Mouse (Mus musculus): ENCODE results near the gene Gm45261. TPM values are rescaled to one million over a fixed set of nuclear protein-coding genes. Genes with fewer than 3 reads are reported as not detected.

Gene Gm45261
- not detected in 2 replicates for polyA plus RNA-seq (2016; fragmentation: Nextera tagmentation; extraction: Ambion mirVana)

- Histone ChIP-seq H3K27ac (replicated peaks) (no peak within 1 kb of the TSS), H3K9me3 (no peaks in the 10 kb centered on the region), H3K4me2 (replicated peaks) (no peak within 1 kb of the TSS), H3K36me3 (no peaks in the 10 kb centered on the region), H3K4me1 (no peaks in the 10 kb centered on the region), H3K4me3 (no peak within 1 kb of the TSS), H3K9ac (replicated peaks) (no peak within 1 kb of the TSS), H3K27me3 (no peaks in the 10 kb centered on the region)
- 88% methylated on average over 6 of the region's 6 CpGs for WGBS
- ATAC-seq (ENCODE audit: low FRiP score, low read depth), result no peak
These were observed at the start of gene Gm45261 for GRCm38 (mm10) chr1:80461348-80461747. Gm45261 (minus strand) TSS chr1:80461448.

DNA sequence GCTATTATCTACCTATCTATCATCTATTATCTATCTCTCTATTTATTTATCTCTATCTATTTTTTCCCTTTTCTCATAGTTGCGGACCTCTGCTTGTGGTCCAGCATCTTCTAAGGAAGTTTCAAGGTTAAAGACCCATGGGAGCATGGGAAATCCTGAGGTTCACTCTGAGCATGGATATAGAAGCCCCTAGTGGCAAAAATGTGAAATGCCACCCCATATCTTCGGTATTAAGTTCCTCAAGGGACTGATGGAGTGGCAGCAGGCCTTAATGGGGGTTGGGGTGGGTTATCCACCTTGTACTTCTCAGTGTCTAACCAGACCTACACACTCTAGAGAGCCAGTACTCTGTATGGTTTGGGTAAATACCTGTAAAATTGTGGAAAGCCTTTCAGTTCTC is 43.5 kb upstream of the Gm45261 start:
- Histone ChIP-seq H3K4me3 (no peak overlapping the region), H3K9ac (replicated peaks) (no peak overlapping the region), H3K9me3 (no peaks in the 10 kb centered on the region), H3K36me3 (no peaks in the 10 kb centered on the region), H3K27me3 (no peaks in the 10 kb centered on the region), H3K4me2 (replicated peaks) (no peak overlapping the region), H3K4me1 (no peaks in the 10 kb centered on the region), H3K27ac (replicated peaks) (no peak overlapping the region)
- WGBS, result 78% methylated on average over 2 of the region's 2 CpGs
- ATAC-seq (ENCODE audit: low FRiP score, low read depth), result no peak

GRCm38 (mm10) chr1:80504081-80504480 is 42.8 kb upstream of the Gm45261 start:
- Histone ChIP-seq H3K9me3 (no peaks in the 10 kb centered on the region), H3K9ac (replicated peaks) (no peak overlapping the region), H3K4me3 (no peak overlapping the region), H3K27ac (replicated peaks) (no peak overlapping the region), H3K27me3 (no peaks in the 10 kb centered on the region), H3K4me2 (replicated peaks) (no peak overlapping the region), H3K4me1 (no peaks in the 10 kb centered on the region), H3K36me3 (no peaks in the 10 kb centered on the region)
- WGBS, result 94% methylated on average over 4 of the region's 4 CpGs
- no peak for ATAC-seq (ENCODE audit: low FRiP score, low read depth)

DNA sequence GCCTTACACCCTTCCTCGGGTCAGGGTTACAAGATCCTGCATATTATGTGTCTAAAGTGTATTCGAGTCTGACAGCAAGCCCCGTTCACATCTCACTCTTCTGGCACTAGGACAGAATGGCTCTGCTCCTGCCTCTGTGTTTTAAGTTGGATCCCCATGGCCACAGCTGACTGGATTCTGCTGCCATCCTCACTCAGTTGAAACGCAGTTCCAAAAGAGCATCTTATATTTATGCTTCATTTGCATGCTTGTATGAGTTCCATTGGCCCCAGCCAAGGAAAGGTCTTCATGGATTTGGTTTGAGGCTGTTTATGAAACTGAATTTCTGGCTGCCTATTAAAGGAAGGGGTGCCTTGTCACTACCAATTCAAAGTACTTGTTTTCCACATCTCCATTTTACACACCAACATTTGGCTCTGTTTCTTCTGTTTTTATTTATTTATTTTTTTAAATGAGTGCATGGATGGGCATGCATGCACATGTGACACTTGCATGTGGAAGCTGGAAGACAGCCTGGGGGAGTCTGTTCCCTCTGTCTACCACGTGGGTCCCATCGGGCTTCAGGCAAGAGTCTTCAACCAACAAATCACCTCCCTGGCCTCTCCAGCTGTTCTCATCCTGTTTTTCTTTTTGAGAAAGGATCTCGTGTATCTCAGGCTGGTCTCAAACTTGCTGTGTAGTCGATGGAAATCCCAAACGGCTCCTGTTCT is 41.4 kb upstream of the Gm45261 start:
- H3K9me3 ChIP-seq, result no peaks in the 10 kb centered on the region
- ATAC-seq (ENCODE audit: low FRiP score, low read depth), result no peak
- H3K27ac ChIP-seq (replicated peaks), result no peak overlapping the region
- no peak overlapping the region for H3K4me2 ChIP-seq (replicated peaks)
- WGBS, result 82% methylated on average over 9 of the region's 9 CpGs
- H3K4me1 ChIP-seq, result no peaks in the 10 kb centered on the region
- no peaks in the 10 kb centered on the region for H3K27me3 ChIP-seq
- H3K36me3 ChIP-seq, result no peaks in the 10 kb centered on the region
- no peak overlapping the region for H3K9ac ChIP-seq (replicated peaks)
- H3K4me3 ChIP-seq, result no peak overlapping the region

DNA sequence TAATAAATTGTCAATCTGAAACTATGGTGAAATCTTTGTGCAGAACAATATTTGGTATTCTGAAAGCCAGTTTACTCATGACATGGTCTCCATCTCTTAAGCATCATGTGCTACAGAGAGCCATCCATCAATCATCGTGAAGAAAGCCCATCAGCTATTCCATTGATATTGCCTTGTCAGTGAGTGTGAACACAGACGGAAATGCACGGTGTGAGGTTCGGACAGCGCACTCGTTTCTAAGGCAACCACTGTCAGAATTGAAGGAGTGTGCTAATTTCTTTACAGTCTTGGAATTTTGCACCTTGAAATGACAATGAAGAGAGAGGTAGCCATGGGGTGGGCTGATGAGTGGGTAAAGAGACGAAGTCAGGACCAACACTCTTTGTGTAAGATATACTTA is 38.0 kb upstream of the Gm45261 start:
- Histone ChIP-seq H3K27me3 (no peaks in the 10 kb centered on the region), H3K9ac (replicated peaks) (no peak overlapping the region), H3K4me2 (replicated peaks) (no peak overlapping the region), H3K36me3 (no peaks in the 10 kb centered on the region), H3K4me3 (no peak overlapping the region), H3K27ac (replicated peaks) (no peak overlapping the region), H3K4me1 (no peaks in the 10 kb centered on the region), H3K9me3 (no peaks in the 10 kb centered on the region)
- no peak for ATAC-seq (ENCODE audit: low FRiP score, low read depth)
- WGBS, result 69% methylated on average over 7 of the region's 7 CpGs

- no peak overlapping the region for H3K27ac ChIP-seq (replicated peaks)
- H3K36me3 ChIP-seq, result no peaks in the 10 kb centered on the region
- no peaks in the 10 kb centered on the region for H3K4me1 ChIP-seq
- no peaks in the 10 kb centered on the region for H3K9me3 ChIP-seq
- H3K9ac ChIP-seq (replicated peaks), result no peak overlapping the region
- no peak overlapping the region for H3K4me3 ChIP-seq
- WGBS, result 89% methylated on average over 4 of the region's 4 CpGs
- no peak overlapping the region for H3K4me2 ChIP-seq (replicated peaks)
- no peaks in the 10 kb centered on the region for H3K27me3 ChIP-seq
- ATAC-seq (ENCODE audit: low FRiP score, low read depth), result no peak
These were observed 35.1 kb upstream of the Gm45261 start for GRCm38 (mm10) chr1:80496360-80496759.

- Histone ChIP-seq H3K36me3 (no peaks in the 10 kb centered on the region), H3K4me1 (no peaks in the 10 kb centered on the region), H3K27ac (replicated peaks) (no peak overlapping the region), H3K9ac (replicated peaks) (no peak overlapping the region), H3K9me3 (no peaks in the 10 kb centered on the region), H3K4me2 (replicated peaks) (no peak overlapping the region), H3K4me3 (no peak overlapping the region), H3K27me3 (no peaks in the 10 kb centered on the region)
- WGBS, result 87% methylated on average over 5 of the region's 5 CpGs
- ATAC-seq (ENCODE audit: low FRiP score, low read depth), result no peak
These were observed 22.2 kb upstream of the Gm45261 start for GRCm38 (mm10) chr1:80483419-80483818.

DNA sequence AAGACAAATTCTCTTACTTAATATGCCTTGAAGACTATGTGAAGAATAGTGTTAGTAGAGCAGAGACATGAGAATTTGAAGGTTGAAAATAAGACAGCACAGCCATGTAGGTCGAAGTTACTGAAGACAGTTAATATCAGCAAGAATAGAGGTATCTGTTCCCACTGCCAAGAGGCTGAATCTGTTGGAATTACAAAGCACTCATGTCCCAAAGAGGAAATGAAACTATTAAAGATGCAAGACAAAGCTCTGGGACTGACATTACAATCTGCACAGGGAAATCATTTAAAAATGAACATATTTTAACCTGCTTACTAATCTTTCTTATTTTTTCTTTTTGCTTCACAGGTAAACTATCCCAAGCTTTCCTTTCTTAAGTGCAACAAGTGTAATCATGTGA is 13.7 kb upstream of the Gm45261 start:
- Histone ChIP-seq H3K36me3 (no peaks in the 10 kb centered on the region), H3K4me1 (no peaks in the 10 kb centered on the region), H3K27me3 (no peaks in the 10 kb centered on the region), H3K4me2 (replicated peaks) (no peak overlapping the region), H3K9ac (replicated peaks) (no peak overlapping the region), H3K9me3 (no peaks in the 10 kb centered on the region), H3K4me3 (no peak overlapping the region), H3K27ac (replicated peaks) (no peak overlapping the region)
- ATAC-seq (ENCODE audit: low FRiP score, low read depth), result no peak
- WGBS, result 72% methylated on average over 1 of the region's 1 CpGs

GRCm38 (mm10) chr1:80472395-80472794 is 11.1 kb upstream of the Gm45261 start:
- Histone ChIP-seq H3K9ac (replicated peaks) (no peak overlapping the region), H3K4me2 (replicated peaks) (no peak overlapping the region), H3K27me3 (no peaks in the 10 kb centered on the region), H3K36me3 (no peaks in the 10 kb centered on the region), H3K4me3 (no peak overlapping the region), H3K9me3 (no peaks in the 10 kb centered on the region), H3K4me1 (no peaks in the 10 kb centered on the region), H3K27ac (replicated peaks) (no peak overlapping the region)
- no peak for ATAC-seq (ENCODE audit: low FRiP score, low read depth)
- WGBS, result 90% methylated on average over 1 of the region's 1 CpGs

GRCm38 (mm10) chr1:80459923-80460322 is 1.3 kb downstream of the Gm45261 start:
- Histone ChIP-seq H3K4me3 (no peak overlapping the region), H3K27ac (replicated peaks) (no peak overlapping the region), H3K4me2 (replicated peaks) (no peak overlapping the region), H3K4me1 (no peaks in the 10 kb centered on the region), H3K36me3 (no peaks in the 10 kb centered on the region), H3K27me3 (no peaks in the 10 kb centered on the region), H3K9me3 (no peaks in the 10 kb centered on the region), H3K9ac (replicated peaks) (no peak overlapping the region)
- WGBS, result 86% methylated on average over 1 of the region's 1 CpGs
- ATAC-seq (ENCODE audit: low FRiP score, low read depth), result no peak

DNA sequence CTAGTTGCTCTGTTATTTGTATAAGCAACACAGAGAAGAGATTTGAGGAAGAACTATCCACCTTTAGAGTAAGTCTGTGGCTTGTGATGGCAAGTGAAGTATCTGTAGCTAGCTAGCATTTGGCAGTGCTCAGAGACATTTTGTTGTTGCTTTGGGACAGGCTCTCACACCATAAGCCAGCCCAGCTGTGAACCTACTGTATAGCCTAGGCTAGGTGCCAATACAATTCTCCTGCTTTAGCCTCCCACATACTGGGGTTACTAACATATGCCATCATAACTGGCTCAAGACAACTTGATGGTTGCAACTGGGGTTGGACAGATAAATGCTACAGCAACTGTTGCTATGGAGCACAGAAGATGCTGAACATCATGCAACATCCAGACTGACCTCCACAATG is 1.8 kb downstream of the Gm45261 start:
- Histone ChIP-seq H3K27ac (replicated peaks) (no peak overlapping the region), H3K4me2 (replicated peaks) (no peak overlapping the region), H3K4me3 (no peak overlapping the region), H3K4me1 (no peaks in the 10 kb centered on the region), H3K36me3 (no peaks in the 10 kb centered on the region), H3K9me3 (no peaks in the 10 kb centered on the region), H3K9ac (replicated peaks) (no peak overlapping the region), H3K27me3 (no peaks in the 10 kb centered on the region)
- ATAC-seq (ENCODE audit: low FRiP score, low read depth), result no peak

DNA sequence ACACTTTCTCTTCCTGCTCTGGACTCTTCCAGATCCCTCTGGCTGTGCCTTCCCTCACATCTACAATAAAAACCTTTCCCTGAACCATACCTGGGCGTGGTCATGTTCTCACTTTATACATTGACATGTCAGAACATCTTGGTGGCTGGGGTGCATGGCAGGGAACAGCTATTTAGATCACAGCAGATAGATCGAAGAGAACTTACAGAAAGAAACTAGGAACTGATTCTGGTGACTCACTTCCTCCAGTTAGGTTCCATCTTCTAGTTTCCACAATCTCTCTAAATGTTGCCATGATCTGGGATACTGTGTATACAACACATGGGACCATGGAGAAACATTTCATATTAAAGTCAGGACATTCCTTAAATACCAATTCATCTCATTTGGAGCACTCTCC is 7.3 kb downstream of the Gm45261 start:
- Histone ChIP-seq H3K9me3 (no peaks in the 10 kb centered on the region), H3K4me3 (no peak overlapping the region), H3K36me3 (no peaks in the 10 kb centered on the region), H3K27me3 (no peaks in the 10 kb centered on the region), H3K9ac (replicated peaks) (no peak overlapping the region), H3K4me1 (no peaks in the 10 kb centered on the region), H3K4me2 (replicated peaks) (no peak overlapping the region), H3K27ac (replicated peaks) (no peak overlapping the region)
- WGBS, result 87% methylated on average over 2 of the region's 2 CpGs
- ATAC-seq (ENCODE audit: low FRiP score, low read depth), result no peak

GRCm38 (mm10) chr1:80451914-80452549 is 9.2 kb downstream of the Gm45261 start:
- ATAC-seq (ENCODE audit: low FRiP score, low read depth), result no peak
- Histone ChIP-seq H3K27ac (replicated peaks) (no peak overlapping the region), H3K4me1 (no peaks in the 10 kb centered on the region), H3K9me3 (no peaks in the 10 kb centered on the region), H3K27me3 (no peaks in the 10 kb centered on the region), H3K4me2 (replicated peaks) (no peak overlapping the region), H3K9ac (replicated peaks) (no peak overlapping the region), H3K4me3 (no peak overlapping the region), H3K36me3 (no peaks in the 10 kb centered on the region)
- WGBS, result 74% methylated on average over 1 of the region's 1 CpGs
